Mouse (Mus musculus) lung, postnatal 10 days (tissue): ENCODE measurements at regions not wholly inside any gene's neighbourhood (a gene's known extent, or its start where the extent isn't known, plus 50 kb on each side); places are given as distances from the start of the nearest gene placed in this dataset.

Experiments
- DNase-seq: peaks from one replicate; pipeline ENCODE4 v3.0.0; 2021

DNA sequence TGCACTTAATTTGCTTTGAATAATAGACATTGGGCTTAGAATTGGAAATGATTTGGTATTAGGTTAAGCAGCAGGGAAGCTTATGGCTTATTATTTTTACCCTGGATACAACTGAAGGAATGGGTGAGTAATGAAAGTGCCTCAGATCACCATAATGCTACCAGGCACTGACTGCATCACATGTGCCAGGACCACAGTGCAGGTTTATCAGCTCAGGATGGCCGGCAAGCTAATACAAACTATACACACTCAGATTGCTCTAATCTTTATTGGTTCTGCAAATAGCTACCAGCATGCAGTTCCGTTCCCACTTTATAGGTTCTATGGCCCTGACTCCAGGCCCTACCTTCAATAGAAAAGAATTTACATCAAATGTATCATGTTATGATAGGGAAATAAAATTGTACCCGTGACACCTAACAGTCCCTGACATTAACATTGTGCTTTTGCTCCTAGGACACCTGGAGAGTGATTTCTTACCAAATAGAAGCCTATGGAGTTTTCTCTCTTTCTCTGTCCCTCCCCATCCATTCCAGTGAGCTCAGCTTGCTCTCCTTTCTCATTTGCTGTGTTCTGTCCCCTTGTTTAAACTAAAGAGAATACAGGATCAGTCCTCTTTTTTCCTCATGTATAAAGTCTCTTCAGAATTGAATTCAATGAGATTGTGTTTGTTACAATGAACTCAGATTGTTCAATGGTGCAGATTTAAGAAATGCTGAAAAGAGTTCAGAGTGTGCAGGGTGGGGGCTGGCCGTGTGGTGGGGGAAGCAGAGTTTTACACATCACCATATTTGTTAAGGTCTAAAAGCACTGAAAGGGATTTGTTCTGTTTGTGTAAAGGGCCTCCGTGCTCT lies 121.3 kb upstream of the BC052040 start:
- DNase-seq = no peak

DNA sequence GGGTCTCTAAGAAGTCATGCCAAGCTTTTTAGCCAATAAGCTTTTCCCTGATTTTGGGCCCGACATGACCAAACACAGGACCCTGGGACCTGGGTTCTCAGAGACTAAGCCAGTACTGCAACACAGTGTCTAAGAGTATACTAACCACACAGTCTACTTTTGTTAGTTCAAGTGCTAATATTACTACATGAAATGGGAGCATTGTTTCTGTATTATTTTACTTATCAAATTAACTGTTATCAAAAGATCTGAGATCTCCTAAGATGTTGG lies 120.7 kb upstream of the BC052040 start:
- DNase-seq = no peak

DNA sequence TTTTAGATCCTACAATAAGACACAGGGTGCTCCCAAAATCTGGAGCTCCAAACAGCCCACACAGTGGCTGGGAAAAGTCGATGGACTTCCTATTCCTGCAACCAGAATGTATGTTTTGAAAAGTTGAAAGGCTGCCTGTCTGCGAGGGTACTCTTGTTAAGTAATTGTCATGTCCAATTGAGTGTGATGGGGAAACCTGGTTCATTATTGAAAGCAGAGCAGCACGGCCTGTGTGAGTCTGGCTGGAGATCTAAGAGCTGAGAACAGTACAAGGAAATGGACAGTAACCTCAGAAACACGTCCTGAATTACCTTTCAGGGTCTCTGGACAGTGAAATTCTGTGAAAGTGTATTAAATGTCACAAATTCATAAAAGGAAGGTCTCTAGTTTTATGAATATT lies 115.3 kb upstream of the BC052040 start:
- no peak for DNase-seq

- DNase-seq = no peak
These were observed 114.3 kb upstream of the BC052040 start for GRCm38 (mm10) chr2:115467107-115467745.

- DNase-seq = no peak
These were observed 113.6 kb upstream of the BC052040 start for GRCm38 (mm10) chr2:115467936-115468335.

GRCm38 (mm10) chr2:115468471-115468909 lies 113.0 kb upstream of the BC052040 start:
- DNase-seq = no peak

DNA sequence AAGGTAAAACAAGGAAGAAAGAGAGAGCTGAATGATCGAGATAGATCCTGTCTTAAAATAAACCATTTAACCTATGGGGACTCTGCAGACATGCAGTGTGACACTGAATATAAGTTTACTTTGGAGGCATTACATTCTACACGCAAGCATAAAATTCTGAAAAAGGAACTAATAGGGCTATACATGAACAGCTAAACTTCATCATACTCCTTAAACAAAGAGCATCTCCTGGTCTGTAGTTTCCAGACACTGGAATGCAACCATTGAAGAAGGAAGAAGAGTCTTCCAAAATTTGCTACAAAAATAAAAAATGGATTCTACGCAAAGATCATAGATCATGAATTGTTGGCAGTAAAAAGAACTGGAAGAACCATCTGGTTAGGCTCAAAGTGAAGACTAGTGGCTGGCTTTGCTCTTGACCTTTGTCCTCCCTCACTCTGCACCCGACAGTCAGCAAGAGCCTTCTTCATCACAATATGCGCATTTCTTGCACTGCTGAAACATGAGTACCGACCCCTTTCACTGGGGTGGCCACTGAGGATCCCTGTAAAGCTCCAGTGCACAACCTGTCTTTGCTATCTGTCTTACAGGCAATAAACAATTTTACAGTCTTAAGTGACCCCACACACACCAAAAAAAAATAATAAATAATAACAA lies 112.2 kb upstream of the BC052040 start:
- DNase-seq = no peak

DNA sequence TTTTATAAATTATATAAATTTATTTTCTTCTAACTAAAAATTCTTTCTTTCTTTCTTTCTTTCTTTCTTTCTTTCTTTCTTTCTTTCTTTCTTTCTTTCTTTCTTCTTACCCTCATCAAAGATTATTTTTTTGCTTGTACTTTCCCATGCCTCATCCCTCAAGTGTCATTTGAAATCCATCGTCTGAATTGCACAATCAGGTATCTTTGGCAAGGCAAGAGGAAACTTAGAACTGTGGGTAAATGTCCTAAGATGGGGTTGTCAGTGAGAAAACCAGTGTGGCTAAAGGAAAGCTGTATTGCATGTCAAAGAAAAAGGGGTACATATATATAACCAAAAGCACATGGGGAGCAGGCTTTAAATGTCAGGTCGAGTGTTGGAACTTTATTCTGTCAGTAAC lies 109.1 kb upstream of the BC052040 start:
- peak; percentile 11 for DNase-seq

GRCm38 (mm10) chr2:115483418-115484288 lies 97.9 kb upstream of the BC052040 start:
- DNase-seq = peak; percentile 84

DNA sequence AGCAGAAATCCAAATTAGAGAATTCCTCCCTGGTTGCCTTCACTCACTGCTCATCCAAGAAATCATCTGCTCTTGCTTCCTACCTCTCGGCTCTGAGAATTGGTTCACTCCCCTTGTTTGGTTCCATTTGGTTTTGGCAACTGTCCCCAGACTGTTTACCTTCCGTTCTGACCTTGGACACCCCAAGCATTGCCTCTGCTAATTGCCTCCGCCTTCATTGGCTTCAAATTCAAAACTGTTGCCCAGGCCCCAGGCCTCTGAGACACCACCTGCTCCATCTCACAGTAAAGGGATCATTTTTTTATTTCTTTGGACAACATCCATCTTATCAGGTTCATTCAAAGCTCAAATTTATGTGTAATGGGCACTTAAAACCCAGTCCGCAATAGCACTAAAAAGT lies 93.1 kb upstream of the BC052040 start:
- DNase-seq = peak; percentile 8

- DNase-seq = no peak
These were observed 88.5 kb upstream of the BC052040 start for GRCm38 (mm10) chr2:115493020-115493419.

DNA sequence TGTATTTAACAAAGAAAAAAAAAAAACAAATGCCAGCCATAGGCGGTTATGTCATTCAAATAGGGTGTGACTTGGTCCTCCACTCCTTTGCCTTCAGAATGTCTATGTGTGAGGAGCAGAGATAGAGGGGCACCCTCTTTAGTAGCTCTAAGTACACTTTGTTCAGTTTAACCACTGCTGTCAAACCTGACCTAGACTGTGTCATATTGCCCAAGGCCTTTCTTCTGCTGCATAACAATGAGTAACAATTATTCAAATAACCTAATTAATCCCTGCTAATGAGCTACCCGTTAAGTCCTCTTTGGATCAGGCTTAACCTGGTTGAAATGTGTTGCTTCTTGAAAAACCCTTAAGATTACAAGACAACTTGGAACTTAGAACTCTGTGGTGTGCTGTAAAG lies 81.6 kb upstream of the BC052040 start:
- no peak for DNase-seq

GRCm38 (mm10) chr2:115509527-115509926 lies 72.0 kb upstream of the BC052040 start:
- DNase-seq = no peak

GRCm38 (mm10) chr2:115511146-115511545 lies 70.4 kb upstream of the BC052040 start:
- no peak for DNase-seq

GRCm38 (mm10) chr2:115511612-115512525 lies 69.6 kb upstream of the BC052040 start:
- DNase-seq = no peak

DNA sequence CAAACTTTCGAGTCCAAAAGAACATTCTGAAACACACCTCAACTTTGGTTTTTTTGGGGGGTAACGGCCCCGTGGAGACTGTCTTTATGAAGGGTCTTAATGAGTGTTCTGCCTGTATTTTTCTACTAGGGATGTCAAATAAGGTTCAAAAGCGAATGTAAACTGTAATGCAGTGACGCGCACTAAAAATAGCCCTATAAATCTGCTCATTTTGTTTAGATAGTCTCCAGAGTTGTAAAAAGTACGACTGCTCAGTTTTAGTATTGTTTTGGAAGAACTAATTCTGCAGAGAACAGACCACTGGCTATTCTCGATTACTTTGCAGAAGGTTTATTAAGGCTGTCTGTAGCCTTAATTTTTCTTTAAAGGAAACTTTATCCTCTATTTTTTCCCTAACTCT lies 68.6 kb upstream of the BC052040 start:
- DNase-seq = no peak

DNA sequence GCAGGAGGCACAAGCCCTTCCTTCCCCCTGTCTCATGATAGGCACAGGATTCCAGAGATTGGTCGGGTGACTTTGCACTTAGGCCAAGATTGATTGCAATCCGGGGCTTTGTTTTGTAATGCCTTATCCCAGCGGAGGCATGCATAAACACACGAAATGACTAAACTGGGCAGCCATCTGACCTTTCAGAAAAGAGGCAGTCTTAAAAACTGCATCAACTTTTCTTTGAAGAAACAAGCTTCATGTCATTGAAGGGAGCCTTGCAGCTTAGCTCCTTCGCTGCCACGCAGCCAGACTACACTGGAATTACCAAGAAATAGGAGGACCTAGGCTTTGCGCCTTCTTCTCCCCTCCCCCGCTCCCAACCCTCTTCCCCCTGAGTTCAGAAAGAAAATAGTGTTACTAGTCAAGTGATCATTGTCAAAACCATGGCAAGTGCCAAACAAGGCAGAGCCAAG lies 67.7 kb upstream of the BC052040 start:
- peak; percentile 54 for DNase-seq

GRCm38 (mm10) chr2:115514831-115515428 lies 66.6 kb upstream of the BC052040 start:
- DNase-seq = peak; percentile 54

DNA sequence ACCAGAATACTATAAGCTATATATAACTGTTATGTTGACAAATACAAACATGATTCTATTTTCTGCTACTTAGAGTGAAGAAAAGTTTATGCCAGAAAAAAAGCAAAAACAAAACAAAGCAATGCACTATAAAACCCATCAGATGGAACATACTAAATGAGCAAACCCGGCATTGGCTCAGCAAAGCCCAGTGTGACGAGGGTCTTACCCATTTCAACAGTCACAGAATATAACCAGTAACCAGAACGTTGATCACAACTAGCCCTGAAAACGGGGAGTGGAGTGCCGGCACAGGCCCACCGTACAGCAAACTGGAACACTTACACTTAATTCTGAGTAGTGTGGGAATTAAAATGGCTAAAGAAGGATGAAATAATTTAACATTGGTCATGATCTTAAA lies 66.0 kb upstream of the BC052040 start:
- DNase-seq = no peak

DNA sequence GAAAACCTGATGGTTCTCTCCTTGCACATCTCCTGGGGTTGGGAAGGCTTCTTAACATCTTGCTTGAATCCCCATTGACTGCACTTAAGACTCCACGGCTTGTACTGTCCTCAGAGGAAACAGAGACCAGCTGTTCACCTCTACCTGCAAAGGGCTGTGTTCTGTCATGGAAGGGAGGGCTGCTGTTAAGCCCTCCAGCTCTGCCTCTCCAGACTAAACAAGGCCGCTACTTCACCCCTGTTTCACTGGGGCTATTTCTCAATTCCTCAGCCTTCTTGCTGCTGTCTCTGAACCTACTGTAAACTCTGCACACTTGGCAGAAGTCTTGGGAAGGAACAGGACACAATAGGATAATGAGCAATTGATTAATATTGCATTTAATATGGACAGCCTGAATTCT lies 64.7 kb upstream of the BC052040 start:
- DNase-seq = no peak

GRCm38 (mm10) chr2:115519974-115520373 lies 61.5 kb upstream of the BC052040 start:
- DNase-seq = no peak
